Mouse (Mus musculus) retina, postnatal 1 day (tissue): ENCODE results near the gene Eef1e1.
"Not testable (repeated sequence)": the region's sequence is repeated elsewhere in the genome, so short reads cannot be mapped to it uniquely, and the experiment has no call there.

ENCODE experiments used
- DNase-seq: peaks from one replicate; pipeline ENCODE4 v3.0.0-alpha.2; 2012

Eef1e1 gene

GRCm38 (mm10) chr13:38623296-38623695 lies 35.6 kb downstream of the Eef1e1 start:
- no peak for DNase-seq

DNA sequence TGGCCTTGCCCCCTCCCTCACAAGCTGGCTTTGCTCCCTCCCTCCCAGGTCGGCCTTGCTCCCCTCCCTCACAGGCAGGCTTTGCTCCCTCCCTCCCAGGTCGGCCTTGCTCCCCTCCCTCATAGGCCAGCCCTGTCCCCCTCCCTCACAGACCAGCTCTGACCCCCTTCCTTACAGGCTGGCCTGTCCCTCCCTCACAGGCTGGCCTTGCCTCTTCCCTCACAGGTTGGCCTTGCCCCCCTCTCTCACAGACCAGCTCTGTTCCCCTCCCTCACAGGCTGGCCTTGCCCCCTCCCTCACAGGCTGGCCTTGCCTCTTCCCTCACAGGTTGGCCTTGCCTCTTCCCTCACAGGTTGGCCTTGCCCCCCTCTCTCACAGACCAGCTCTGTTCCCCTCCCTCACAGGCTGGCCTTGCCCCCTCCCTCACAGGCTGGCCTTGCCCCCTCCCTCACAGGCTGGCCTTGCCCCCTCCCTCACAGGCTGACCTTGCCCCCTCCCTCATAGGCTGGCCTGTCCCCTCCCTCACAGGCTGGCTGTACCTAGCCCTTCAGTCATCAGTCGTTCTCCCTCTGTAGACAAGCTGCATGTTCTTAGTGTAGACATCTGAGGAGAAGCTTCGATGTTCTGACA lies 40.7 kb downstream of the Eef1e1 start:
- not testable (repeated sequence) for DNase-seq

- no peak for DNase-seq
Measured at GRCm38 (mm10) chr13:38616887-38617286, 42.0 kb downstream of the Eef1e1 start.

DNA sequence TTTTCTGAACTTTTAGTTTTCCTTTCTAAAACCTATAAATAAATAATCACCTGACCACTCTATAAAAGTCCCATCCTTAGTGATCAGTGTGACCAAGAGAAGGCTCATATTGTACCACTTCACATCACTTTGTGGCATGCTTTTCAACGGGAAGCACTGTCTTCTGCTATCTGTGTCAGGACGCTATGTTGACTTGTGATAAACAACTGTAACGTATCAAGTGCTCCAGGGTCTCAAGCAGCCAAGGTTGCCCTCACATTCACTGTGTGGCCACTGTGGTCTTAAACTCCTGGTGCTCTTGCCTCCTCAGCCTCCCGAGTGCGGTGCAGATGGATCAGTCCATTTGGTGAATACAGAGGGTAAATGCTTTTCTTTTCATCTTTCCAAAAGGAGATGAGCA lies 43.2 kb downstream of the Eef1e1 start:
- DNase-seq: no peak

- no peak for DNase-seq
Measured at GRCm38 (mm10) chr13:38614298-38614697, 44.6 kb downstream of the Eef1e1 start.

DNA sequence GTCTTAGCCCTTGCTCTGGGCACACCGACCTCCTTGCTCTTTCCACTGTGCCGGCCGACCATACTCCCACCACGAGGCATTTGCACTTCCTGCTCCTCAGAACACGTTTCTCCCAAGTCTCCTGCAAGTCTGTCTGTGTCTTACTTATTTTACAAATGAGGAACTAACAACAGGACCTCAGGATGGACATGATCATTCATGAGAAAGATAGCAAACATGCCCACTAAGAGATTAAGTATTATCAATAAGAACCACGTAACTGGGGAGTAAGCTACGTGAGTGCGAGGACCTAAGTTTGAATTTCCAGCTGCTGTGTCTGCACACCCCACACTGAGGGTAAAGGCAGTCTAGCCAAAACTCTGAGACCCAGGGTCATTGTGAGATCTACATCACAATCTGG lies 45.3 kb downstream of the Eef1e1 start:
- no peak for DNase-seq

GRCm38 (mm10) chr13:38612608-38613007 lies 46.2 kb downstream of the Eef1e1 start:
- no peak for DNase-seq

- DNase-seq: no peak
Measured at GRCm38 (mm10) chr13:38612179-38612578, 46.7 kb downstream of the Eef1e1 start.

- DNase-seq: no peak
Measured at GRCm38 (mm10) chr13:38610336-38610735, 48.5 kb downstream of the Eef1e1 start.

DNA sequence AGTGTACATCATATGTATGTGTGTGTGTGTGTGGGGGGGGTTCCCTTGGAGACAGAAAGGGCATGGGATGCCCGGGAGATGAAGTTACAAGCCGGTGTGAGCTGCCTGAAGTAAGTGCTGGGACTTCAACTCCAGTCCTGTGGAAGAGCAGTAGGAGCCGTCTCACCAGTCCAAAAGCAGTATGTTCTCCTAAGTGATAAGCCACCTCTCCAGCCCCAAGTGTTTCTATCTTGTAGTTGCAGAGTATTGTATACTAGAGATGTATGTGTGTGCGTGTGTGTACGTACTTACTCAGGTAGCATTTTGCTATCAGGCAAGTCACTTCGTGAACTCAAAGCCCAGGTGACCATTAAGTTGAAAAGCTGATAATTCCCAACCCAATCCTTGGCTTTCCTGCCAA lies 51.7 kb downstream of the Eef1e1 start:
- no peak for DNase-seq

GRCm38 (mm10) chr13:38605353-38605752 lies 53.5 kb downstream of the Eef1e1 start:
- no peak for DNase-seq

DNA sequence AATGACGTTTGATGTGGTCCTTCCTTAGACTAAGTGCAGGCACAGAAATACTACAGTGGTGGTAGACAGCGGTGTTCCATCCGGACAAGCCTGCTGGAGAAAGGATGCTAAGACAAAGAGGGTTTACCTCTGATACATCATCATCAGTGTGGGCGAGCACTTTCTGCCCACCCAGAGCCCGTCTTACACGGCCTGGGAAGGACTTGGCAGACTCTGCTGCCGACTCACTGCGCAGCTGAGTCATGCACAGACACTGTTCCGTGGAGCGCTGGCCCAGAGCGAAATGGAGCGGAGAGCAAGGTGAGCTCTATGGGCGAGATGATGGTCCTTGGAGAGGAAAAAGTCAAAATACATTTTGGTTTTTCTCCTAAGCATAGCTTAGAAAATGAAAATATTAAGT lies 55.9 kb downstream of the Eef1e1 start:
- DNase-seq: no peak

DNA sequence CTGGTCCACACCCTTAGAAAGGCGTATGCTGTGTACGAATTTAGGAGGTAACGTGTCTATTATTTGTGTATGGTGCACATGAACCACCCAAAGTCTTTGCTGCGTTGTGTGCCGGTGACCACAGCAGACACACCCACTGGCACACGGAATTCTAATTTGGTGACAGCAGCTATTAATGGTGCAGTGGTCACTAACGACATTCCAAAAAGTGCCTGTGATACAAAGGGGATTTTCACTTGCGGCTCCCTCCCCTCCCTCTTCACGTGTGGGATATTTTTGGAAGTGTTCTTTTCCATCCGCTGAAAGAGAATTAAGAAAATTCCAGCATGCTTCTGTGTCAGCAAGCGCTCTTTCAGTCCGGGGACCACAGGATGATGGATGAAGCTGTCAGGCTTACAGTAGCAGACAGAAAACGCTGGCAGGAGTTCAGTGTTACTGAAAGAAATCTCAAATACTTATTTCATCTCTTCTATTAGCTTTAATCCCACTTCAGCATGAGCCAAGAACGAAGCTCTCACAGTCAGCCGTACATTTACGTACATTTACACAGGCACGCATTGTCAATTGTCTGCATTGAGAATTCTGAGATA lies 56.5 kb downstream of the Eef1e1 start:
- DNase-seq: no peak

DNA sequence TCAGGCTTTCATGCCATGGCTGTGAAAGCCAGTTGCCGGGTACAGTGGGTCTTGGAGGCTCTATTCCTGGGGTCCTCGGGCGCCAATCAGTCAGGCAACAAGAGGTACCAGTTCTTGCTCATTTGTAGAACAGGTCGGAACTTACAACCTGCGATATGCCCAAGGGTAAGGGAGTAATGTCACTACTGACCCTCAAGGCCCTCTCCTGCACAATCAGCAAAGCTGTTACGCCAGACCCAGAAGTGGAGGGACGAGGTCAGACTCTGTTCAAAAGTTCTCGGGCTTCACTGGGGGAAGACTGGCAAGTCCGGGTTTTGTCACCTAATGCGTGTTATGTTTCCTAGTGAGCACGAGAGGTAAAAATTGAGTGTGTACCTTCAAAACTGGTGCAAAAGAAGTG lies 58.0 kb downstream of the Eef1e1 start:
- DNase-seq: no peak

- peak; percentile 32 for DNase-seq
Measured at GRCm38 (mm10) chr13:38597076-38597475, 61.8 kb downstream of the Eef1e1 start.

DNA sequence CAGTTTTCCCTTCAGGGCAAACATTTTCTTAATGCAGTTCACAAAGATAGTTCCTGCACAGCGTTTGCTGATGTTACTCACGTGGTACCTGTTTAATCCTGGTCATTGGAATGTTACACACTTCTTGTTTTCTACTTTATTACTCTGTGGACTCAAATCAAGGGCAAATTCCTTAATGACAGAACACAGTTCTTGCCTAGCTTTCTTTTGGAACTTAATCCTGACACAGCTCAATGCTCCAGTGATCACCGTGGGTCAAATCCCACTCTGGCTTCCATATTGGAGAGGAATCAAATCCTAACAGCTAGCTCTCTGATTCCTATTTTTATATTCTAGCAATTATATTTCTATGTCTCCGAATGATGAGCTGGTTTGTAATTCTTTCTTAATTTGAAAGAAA lies 62.4 kb downstream of the Eef1e1 start:
- no peak for DNase-seq
